Mouse (Mus musculus) Muller cell, postnatal 12 days (primary cell): ENCODE measurements around the gene Gm6034.
"Not testable (repeated sequence)": the region's sequence is repeated elsewhere in the genome, so short reads cannot be mapped to it uniquely, and the experiment has no call there.

Experiments used
- DNase-seq: peaks from one replicate; pipeline ENCODE4 v3.0.0-alpha.2; 2015; ENCODE audit errors: inconsistent ontology term

Gm6034 gene

DNA sequence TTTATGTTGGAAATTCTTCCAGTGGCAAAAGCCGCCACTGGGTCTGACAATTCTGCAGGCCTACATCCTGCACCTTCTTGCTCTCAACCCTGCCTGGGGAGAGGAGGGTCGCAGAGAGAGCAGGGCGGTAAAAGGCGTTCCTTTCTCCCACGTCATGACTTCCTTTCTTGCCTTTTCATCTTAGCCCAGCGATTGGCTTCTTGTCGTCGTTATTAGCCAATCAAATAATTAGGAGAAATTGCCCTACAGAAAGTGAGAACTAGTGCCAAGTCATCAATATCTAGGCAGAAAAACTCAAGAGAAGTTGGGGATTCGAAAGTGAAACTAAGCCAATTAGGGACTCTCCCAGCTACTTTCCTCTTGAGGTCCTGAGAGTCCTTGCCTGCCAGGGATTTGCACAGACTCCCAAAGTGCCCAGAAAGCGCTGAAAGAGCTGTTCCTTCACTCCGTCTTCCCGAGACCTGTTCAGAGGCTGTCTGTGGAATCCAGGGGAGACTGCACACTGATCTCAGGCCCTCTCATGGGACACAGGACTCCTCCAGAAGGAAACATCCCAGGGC, at the start of gene Gm6034, which contains the start of gene H2-T22:
Gene Gm6034, plus strand, starts transcription at position 352 of the 560 bp plus-strand sequence.
Gene H2-T22, minus strand, starts transcription at position 138 of the 560 bp plus-strand sequence.
- DNase-seq: peak; percentile 98

DNA sequence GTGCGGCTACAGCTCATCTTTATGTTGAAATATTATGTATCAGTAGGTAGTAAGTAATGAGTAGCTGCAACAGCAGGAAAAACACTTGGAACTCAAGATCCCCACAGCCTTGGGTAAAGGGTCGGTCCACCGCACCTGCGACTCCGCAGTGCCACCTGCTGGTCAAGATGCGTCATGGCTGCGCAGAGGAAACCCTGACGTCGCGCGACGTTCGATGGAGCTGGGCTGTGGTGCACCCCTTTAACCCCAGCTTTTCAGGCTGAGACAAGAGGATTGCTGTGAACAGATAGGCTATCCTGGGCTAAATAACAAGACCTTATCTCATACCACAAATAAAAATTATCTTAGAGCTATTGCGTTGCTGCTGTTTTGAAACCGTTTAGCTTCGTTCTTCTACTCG, 49.1 kb upstream of the Gm6034 start:
- DNase-seq: peak; percentile 71

DNA sequence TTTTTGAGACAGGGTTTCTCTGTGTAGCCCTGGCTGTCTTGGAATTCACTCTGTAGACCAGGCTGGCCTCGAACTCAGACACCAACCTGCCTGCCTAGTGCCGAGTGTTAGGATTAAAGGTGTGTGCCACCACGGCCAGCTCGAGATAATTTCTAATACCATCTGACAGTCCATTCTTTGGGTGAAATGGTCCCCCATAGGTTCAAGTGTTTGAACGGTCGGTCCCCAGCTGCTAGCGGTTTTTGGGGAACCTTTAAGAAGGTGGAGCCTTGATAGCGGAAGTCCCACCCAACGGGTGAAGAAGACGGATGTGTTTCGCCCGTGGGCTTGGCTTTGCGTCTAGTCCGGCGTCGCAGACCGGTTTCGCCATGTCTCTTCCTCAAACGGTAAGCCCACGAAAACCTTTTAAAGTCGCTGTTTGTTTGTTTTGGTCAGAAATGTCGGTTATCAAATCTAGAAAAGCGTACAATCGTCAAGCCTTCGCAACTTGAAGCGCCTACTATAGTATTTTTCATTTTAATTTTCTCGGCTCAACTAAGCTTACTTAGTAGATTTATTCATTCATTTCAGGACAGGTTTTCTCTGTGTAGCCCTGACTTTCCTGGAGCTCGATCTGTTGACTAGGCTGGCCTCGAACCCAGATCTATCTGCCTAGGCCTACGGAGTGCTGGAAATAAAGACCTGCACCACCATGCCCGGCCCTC, 48.4 kb upstream of the Gm6034 start:
- DNase-seq: peak; percentile 79

- no peak for DNase-seq
These were observed 47.9 kb upstream of the Gm6034 start for GRCm38 (mm10) chr17:35994879-35995240.

DNA sequence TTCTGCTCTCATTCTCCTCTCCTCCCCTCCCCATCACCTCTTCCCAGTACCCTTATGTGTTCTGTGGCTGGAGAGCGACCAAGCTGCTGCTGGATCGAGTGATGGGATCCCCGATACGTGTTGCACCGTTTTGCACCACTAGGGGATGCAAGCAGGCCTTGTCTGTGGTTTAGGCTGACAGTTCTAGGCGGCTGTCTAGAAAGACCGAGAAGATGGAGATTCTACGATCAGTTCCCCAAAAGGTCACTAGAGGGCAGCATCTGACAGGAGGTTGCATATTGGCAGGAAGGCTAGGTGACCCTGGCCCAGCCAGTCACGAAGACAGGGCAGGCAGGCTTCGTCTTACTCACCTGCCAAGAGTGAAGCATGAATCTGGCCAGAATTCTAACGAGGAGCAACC, 45.8 kb upstream of the Gm6034 start:
- peak; percentile 88 for DNase-seq

DNA sequence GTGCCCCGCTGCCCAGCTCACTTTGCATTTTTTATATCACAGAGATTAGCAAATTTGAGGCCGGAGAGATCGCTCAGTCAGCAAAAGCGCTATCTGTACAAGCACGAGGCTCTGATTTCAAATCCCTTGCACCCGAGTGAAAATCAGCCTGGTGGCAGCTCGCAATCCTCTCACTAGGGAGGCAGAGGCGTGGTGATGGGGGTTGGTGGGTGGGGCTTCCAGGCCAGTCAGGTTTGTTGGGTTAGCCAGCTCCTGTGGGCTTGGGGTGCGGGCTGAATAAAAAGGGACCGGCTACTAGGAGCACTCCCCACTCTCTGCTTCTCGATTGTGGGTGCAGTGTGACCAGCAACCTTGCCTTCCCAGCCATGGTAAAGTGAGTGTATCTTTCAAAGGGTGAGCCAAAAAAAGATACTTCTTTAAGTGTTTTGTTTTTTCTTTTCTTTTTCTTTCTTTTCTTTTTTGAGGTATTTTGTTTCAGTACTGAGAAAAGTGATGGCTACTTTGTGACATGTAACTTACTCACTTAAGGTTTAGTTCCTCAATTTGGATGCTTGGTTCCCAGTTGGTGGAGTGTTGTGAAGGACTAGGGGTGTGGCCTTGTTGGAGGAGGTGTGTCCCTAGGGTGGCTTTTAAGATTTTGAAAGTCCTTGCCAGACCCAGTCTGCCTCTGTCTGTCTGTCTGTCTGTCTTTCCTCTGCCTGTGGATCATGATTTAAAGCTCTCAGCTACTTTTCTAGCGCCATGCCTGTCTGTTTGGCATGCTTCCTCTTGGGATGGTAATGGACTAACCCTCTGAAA, 44.8 kb upstream of the Gm6034 start:
- DNase-seq: no peak

DNA sequence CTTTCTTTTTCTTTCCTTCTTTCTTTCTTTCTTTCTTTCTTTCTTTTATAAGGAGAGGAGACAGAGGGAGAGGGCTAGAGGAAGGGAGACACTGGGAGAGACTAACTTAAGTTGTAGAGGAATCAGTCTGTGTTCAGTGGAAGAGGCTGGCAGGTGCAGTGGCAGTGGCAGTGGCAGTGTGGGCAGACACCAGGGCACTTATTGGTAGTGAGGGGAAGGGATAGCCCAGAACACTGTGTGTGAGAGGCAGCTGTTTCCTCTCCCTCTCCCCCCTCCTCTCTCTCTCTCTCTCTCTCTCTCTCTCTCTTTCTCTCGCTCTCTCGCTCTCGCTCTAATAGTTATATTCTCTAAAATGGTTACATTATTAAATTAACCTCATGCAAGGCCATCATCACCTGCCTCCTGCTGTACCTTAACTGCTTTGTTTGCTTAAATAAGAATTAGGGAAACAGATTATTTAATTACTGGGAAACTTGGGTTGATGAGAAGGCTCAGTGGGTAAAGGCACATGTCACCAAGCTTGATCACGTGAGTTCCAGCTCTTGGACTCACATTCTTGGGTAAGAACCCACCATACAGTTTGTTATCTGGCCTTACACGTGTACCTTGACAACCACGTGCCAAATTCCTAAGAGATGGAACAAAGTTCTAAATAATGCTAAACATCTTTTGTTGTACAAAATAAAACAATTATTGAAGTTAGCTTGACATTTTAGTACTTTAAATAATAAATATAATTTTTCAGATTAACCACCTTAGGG, 44.0 kb upstream of the Gm6034 start:
- DNase-seq: no peak

DNA sequence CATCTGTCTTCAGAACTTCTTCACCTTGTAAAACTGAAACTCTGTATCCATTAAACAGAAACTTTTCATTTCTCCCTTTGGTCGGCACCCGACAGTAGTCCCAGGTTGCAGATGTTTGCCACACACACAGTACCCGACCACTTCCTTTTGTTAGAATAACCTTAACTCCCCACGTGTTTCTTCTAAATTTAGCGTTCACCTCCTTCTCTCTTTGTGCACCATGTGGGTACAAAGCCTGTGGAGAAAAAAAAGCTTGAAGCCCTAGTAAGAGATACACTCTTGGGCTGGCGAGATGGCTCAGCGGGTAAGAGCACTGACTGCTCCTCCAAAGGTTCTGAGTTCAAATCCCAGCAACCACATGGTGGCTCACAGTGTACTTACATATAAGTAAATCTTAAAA, 43.4 kb upstream of the Gm6034 start:
- no peak for DNase-seq

DNA sequence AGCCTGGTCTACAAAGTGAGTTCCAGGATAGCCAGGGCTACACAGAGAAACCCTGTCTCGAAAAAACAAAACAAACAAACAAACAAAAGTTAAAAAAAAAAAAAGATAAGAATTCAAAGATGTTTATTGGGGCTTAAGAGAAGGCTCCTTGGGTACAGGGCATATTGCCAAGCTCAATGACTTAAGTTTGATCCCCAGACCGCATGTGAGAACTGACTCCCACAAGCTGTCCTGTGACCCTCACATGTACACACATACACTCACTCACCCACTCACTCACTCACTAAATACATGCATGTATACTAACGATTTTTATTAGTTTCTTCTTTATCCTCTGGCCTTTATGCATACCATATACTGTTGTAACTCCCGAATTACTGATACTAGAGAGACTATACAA, 42.4 kb upstream of the Gm6034 start:
- no peak for DNase-seq

GRCm38 (mm10) chr17:36001121-36001897, 41.5 kb upstream of the Gm6034 start:
- no peak for DNase-seq

DNA sequence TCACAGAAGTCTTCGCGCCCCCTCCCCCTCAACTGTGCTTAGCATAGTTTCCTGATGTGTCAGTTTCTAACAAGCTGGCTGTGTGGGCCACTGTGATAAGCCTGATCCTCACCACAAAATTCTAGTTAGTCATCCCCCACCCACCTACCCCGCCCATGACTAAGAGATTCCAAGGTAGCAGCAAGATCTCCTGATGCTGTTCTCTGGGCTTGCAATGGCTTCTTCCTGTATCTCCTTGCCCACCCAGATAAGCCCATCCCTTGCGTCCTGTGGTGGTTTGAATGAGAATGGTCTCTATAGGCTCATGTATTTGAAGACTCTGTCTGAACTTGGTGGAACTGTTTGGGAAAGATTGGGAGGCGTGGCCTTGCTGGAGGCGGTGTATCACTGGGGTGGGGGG, 40.8 kb upstream of the Gm6034 start:
- DNase-seq: peak; percentile 65

DNA sequence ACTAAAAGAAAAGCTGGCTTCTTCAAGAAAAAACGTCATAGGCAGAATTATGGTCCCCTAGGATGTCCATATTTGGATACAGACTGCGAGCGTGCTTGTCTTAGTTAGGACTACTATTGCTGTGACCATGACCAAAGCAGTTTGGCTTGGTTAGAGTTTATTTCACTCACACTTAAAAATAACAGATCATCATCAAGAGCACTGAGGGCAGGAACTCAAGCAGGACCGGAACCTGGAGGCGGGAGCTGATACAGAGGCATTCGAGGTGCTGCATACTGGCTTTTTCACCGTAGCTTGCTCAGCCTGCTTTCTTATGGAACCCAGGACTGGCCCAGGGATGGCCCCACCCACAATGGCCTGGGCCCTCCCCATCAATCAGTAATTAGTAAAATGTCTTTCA, 39.4 kb upstream of the Gm6034 start:
- no peak for DNase-seq

GRCm38 (mm10) chr17:36004409-36004808, 38.4 kb upstream of the Gm6034 start:
- DNase-seq: not testable (repeated sequence)

- no peak for DNase-seq
These were observed 27.8 kb upstream of the Gm6034 start for GRCm38 (mm10) chr17:36014977-36015376.

DNA sequence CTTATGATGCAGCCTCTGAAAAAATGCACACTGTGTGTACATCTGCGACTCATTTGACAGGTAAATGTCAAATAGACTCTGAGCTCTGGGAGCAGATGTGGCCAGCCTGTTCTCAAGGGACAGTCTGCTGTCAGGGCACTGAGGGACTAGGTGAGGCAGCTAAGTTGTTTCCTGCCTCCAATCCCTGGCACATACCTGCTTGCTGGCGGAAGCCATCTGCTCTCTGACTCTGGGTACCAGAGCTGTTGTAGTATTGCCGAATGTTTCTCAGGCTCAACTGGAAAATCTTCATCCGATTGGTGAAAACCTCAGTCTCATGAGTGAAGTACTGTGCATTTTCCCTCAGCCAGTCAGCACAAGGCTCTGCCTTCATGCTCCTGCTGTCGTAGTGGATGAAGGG, 25.7 kb upstream of the Gm6034 start:
- DNase-seq: no peak

DNA sequence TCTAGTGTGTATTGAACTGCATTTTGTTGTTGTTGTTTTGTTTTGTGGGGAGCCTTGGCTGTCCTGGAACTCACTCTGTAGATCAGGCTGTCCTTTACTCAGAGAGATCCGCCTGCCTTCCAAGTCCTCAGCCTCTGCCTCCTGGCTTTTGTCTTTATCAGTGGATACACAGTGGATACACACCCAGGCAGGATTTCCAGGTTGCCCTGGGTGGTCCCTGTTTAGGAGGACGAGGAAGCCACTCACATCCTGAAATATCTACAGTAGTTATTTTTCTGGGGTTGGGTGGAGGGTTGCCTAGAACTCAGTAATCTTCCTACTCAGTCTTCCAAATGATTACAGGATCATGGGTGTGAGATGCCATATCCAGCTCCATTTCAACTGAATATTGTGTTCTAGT, 23.8 kb upstream of the Gm6034 start:
- no peak for DNase-seq

- no peak for DNase-seq
These were observed 23.2 kb upstream of the Gm6034 start for GRCm38 (mm10) chr17:36019519-36019918.

DNA sequence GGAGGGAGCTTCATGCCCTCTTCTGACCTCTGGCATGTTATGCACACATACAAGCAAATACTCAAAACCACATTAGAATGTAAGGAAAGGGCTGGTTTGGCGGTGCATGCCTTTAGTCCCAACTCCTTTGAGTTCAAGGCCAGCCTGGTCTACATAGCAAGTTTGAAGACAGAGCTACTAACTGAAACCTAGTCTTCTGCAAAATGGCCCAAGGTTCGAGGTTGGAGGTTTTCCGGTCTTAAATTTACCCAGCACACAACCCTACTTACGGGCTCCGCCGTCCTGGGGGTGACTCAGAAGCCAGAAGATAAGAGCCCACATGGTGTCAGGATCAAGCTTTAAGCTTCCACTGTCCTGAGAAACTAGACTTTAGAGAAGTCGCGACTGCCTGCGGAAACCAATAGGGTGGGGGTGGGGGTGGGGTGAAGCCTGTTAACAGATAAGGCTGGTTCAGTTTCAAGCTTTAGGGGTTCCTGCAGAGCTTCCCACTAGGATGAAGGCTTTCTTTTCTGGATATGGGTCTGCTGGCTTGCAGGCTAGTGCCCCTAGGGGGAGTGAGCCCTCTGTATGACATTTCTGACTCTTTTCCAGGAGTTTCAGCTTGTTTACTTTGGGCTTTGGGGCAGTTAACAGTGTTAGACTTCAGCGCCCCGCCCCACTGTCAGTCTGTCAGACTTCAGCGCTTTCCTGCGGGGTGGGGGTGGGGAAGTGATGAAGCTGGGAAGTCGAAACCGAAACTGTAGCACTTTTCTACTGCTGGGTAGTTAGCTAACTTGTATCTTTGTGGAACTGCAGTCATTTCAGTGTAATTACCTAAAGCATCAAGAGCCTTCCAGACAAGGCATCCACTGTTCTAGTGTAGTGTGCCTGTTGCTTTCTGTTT, 22.3 kb upstream of the Gm6034 start, which contains the start of gene H2-T24:
Gene H2-T24, minus strand, starts transcription at position 370 of the 883 bp plus-strand sequence.
- DNase-seq: peak; percentile 81

- no peak for DNase-seq
These were observed 21.5 kb upstream of the Gm6034 start for GRCm38 (mm10) chr17:36021309-36021708.

DNA sequence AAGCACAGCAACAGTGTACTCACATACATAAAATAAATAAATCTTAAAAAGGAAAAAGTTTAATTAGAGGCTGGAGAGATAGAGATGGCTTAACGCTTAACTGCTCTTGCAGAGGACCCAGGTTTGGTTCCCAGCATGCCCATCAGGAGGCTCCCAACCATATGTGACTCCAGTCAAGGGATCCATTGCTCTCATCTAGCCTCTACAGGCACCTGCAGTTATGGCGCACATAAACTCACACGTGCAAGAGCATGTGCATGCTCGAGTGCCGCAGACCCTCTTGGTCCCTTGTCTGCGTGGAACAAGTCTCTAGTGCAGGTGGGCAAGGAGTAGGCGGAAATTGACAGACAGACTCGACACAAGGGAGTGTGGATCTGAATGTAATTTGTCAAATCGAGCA, 20.7 kb upstream of the Gm6034 start:
- no peak for DNase-seq
